Mouse (Mus musculus) stomach, postnatal 0 days (tissue): ENCODE measurements around the gene Yju2. TPM values are rescaled to one million over a fixed set of nuclear protein-coding genes. Genes with fewer than 3 reads are reported as not detected.

Experiments
- ATAC-seq: fragments of 200-750 bp; cut with Nextera tagmentation; 2 replicates; pipeline ENCODE4 v1.8.0; 2017; ENCODE audit not compliant: low FRiP score, low TSS enrichment
- DNase-seq: peaks from one replicate; pipeline ENCODE4 v3.0.0-alpha.2; 2016; ENCODE audit warnings: low spot score
- H3K27ac ChIP-seq: fragments of 300-500 bp; sonication (generic); replicated peaks from 2 replicates; pipeline ENCODE4 v1.5.1; 2014; ENCODE audit warnings: mild to moderate bottlenecking, control low read depth
- H3K27me3 ChIP-seq: fragments of 300-500 bp; sonication (generic); 2 replicates; pipeline ENCODE4 v1.6.1; 2014; ENCODE audit warnings: low read length; ENCODE audit not compliant: control insufficient read depth, insufficient read depth
- H3K36me3 ChIP-seq: fragments of 300-500 bp; sonication (generic); 2 replicates; pipeline ENCODE4 v1.6.1; 2014; ENCODE audit warnings: low read length, mixed read lengths; ENCODE audit not compliant: control insufficient read depth, insufficient read depth
- H3K4me1 ChIP-seq: fragments of 300-500 bp; sonication (generic); replicated peaks from 2 replicates; pipeline ENCODE4 v1.6.1; 2014; ENCODE audit warnings: antibody characterized with exemption; ENCODE audit not compliant: control insufficient read depth, insufficient read depth
- H3K4me2 ChIP-seq: fragments of 300-500 bp; sonication (generic); replicated peaks from 2 replicates; pipeline ENCODE4 v1.6.1; 2014; ENCODE audit warnings: low read depth, mild to moderate bottlenecking, control low read depth, moderate library complexity
- H3K4me3 ChIP-seq: fragments of 300-500 bp; sonication (generic); 2 replicates; pipeline ENCODE4 v1.5.1; 2014; ENCODE audit warnings: low read depth, low read length, control low read depth
- H3K9ac ChIP-seq: fragments of 300-500 bp; sonication (generic); 2 replicates; pipeline ENCODE4 v1.6.1; 2014; ENCODE audit warnings: mild to moderate bottlenecking, low read length, control low read depth, mixed read lengths
- H3K9me3 ChIP-seq: fragments of 300-500 bp; sonication (generic); 2 replicates; pipeline ENCODE4 v1.6.1; 2016; ENCODE audit warnings: low read length; ENCODE audit not compliant: control insufficient read depth
- CTCF ChIP-seq: IDR thresholded peaks from 2 replicates; pipeline ENCODE4 v1.5.1; 2016; ENCODE audit warnings: antibody characterized with exemption, low read depth, mild to moderate bottlenecking, moderate library complexity
- EP300 ChIP-seq: optimal IDR thresholded peaks from 2 replicates; pipeline ENCODE3; 2016; ENCODE audit warnings: antibody characterized with exemption
- WGBS: fragments of 180-500 bp; shearing (Covaris S2); extraction: QIAGEN DNeasy Blood & Tissue Kit; methylation state at CpG from one replicate; pipeline ENCODE4 v1.1.7; 2014; 5-methylcytosine and 5-hydroxymethylcytosine counted together
- polyA plus RNA-seq: library from polyadenylated mRNA; unstranded; fragments of >200 nt; fragmentation: Nextera tagmentation; extraction: Ambion mirVana; gene quantifications from 2 replicates; pipeline ENCODE4 v1.2.1, GENCODE M21; 2015

Gene Yju2
- polyA plus RNA-seq, 1 experiment from 2014 or later: 12.5 TPM

DNA sequence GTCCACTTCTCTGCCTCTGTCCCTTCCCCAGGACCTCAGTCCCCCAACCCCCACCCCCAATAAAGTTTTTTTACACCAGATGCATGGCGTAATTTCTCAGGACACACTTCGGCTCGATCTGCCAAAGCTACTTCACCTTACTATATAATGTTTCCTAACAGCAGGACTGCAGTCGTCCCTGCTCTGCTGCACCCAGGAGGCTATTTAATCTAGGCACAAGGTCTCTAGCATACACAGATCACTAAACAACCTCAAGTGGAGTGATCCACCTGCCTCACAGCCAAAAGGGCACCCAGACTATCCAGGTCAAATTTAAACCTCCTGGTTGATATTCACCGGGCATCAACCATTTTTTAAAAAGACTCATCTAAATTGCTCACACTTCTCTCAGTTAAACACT is 13.2 kb upstream of the Yju2 start:
- H3K4me3 ChIP-seq: peak overlapping the region; percentile 45
- no peaks in the 10 kb centered on the region for H3K27me3 ChIP-seq
- 18% methylated on average over 5 of the region's 5 CpGs for WGBS
- H3K27ac ChIP-seq: peak overlapping the region; percentile 94
- no peaks in the 10 kb centered on the region for H3K4me1 ChIP-seq
- peak overlapping the region; percentile 75 for H3K4me2 ChIP-seq
- ATAC-seq (no peak; the same call in 1 of the 2 replicates), DNase-seq (no peak)
- peak overlapping the region; percentile 61 for H3K9ac ChIP-seq
- no peaks in the 10 kb centered on the region for H3K9me3 ChIP-seq
- TF ChIP-seq CTCF (no peak), EP300 (no peak)
- no peaks in the 10 kb centered on the region for H3K36me3 ChIP-seq

DNA sequence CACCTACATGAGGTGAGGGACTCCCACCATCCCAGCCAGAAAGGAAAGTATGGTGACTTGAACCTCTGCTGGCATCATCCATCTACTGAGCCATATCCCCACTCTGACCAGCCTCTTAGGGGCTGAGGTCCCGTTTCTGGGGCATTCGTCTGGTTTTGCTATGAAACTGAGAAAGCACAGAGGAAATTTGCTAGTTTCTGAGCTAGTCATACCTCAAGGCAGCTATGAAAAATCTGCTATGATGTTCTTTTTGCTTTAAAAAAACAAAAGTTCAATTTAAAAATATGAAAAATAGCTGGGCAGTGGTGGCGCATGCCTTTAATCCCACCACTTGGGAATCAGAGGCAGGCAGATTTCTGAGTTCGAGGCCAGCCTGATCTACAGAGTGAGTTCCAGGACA is 10.3 kb upstream of the Yju2 start:
- DNase-seq: no peak
- Histone ChIP-seq H3K27ac (no peak overlapping the region), H3K9ac (no peak overlapping the region), H3K36me3 (no peaks in the 10 kb centered on the region), H3K9me3 (no peaks in the 10 kb centered on the region), H3K4me2 (no peak overlapping the region), H3K4me1 (no peaks in the 10 kb centered on the region), H3K4me3 (no peak overlapping the region), H3K27me3 (no peaks in the 10 kb centered on the region)
- no peak for TF ChIP-seq CTCF
- no peak for TF ChIP-seq EP300
- no peak for ATAC-seq
- WGBS: 83% methylated on average over 4 of the region's 4 CpGs

- Histone ChIP-seq H3K4me1 (no peaks in the 10 kb centered on the region), H3K4me3 (no peak within 1 kb of the TSS), H3K9me3 (no peaks in the 10 kb centered on the region), H3K9ac (no peak within 1 kb of the TSS), H3K27ac (no peak within 1 kb of the TSS), H3K27me3 (no peaks in the 10 kb centered on the region), H3K36me3 (no peaks in the 10 kb centered on the region), H3K4me2 (no peak within 1 kb of the TSS)
- WGBS: 82% methylated on average over 2 of the region's 2 CpGs
- no peak for ATAC-seq
- TF ChIP-seq CTCF: no peak
- no peak for TF ChIP-seq EP300
- no peak for DNase-seq
These were observed 9.5 kb upstream of the Yju2 start, which contains the start of gene Zfp119b for GRCm38 (mm10) chr17:55949400-55949799. Gene Zfp119b, minus strand, starts transcription at chr17:55949500.

DNA sequence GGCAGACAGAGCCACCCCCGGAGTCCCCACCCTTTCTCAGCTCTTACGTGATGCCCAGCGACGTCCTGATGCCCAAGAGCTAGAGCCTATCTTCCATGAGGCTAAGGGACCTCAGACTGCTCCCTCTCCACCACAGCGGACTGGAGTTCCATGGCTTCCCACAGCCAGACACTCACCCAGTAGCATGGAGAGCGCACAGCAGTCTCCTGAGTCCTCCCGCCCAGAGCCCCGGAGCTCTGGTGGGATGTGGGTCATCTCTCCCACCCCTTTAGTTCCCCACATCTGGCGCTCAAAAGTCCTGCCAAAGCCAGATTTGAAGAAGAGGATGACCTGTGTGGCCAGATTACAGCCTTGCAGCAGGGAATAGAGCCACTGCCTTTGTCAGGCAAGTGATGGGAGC is 8.3 kb upstream of the Yju2 start:
- Histone ChIP-seq H3K27me3 (no peaks in the 10 kb centered on the region), H3K27ac (no peak overlapping the region), H3K9me3 (no peaks in the 10 kb centered on the region), H3K9ac (no peak overlapping the region), H3K4me2 (no peak overlapping the region), H3K36me3 (no peaks in the 10 kb centered on the region), H3K4me3 (no peak overlapping the region), H3K4me1 (no peaks in the 10 kb centered on the region)
- no peak for ATAC-seq
- no peak for TF ChIP-seq CTCF
- TF ChIP-seq EP300: no peak
- WGBS: 71% methylated on average over 9 of the region's 9 CpGs
- DNase-seq: peak; percentile 11

DNA sequence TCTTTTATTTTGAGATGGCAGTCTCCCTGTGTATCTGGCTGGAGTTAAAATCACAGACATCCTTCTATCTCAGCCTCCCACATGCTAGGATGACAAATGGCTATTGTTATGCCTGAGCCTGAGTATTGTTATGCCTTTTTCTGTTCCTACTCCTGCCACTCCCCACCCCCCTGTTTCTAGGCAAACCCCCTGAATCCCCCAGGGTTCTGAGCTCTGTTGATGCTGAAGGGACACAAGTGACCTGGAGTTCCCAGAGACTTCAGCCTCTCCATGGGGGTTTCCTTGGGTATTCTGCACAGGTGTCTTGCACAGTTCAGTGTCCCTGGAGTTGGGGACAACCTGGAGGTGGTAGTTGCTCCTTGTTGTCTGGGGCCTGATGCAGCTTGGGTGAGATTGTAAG is 6.9 kb upstream of the Yju2 start:
- Histone ChIP-seq H3K27me3 (no peaks in the 10 kb centered on the region), H3K9ac (no peak overlapping the region), H3K4me3 (no peak overlapping the region), H3K27ac (no peak overlapping the region), H3K4me2 (no peak overlapping the region), H3K9me3 (no peaks in the 10 kb centered on the region), H3K4me1 (no peaks in the 10 kb centered on the region), H3K36me3 (no peaks in the 10 kb centered on the region)
- DNase-seq: no peak
- no peak for TF ChIP-seq EP300
- TF ChIP-seq CTCF: no peak
- ATAC-seq: no peak

GRCm38 (mm10) chr17:55952447-55953027 is 6.4 kb upstream of the Yju2 start, which contains the start of gene Ebi3:
Gene Ebi3, plus strand, starts transcription at chr17:55952640.
- peak; percentile 13 for DNase-seq
- TF ChIP-seq CTCF (no peak), EP300 (no peak)

More at GRCm38 (mm10) chr17:55952447-55953027, 6.4 kb upstream of the Yju2 start, which contains the start of gene Ebi3:
- ATAC-seq: no peak
- no peak within 1 kb of the TSS for H3K9ac ChIP-seq
- H3K4me3 ChIP-seq: no peak within 1 kb of the TSS
- no peaks in the 10 kb centered on the region for H3K36me3 ChIP-seq
- no peaks in the 10 kb centered on the region for H3K9me3 ChIP-seq
- H3K4me2 ChIP-seq: no peak within 1 kb of the TSS
- 63% methylated on average over 6 of the region's 6 CpGs for WGBS
- H3K4me1 ChIP-seq: no peaks in the 10 kb centered on the region
- no peak within 1 kb of the TSS for H3K27ac ChIP-seq
- H3K27me3 ChIP-seq: no peaks in the 10 kb centered on the region
